Mouse (Mus musculus) effector memory CD4-positive, alpha-beta T cell, adult 7 months (primary cell): ENCODE measurements around the gene Gm26727. TPM values are rescaled to one million over a fixed set of nuclear protein-coding genes. Genes with fewer than 3 reads are reported as not detected.

Experiments
- polyA plus RNA-seq: library from polyadenylated mRNA; unstranded; fragments of 100-300 nt; shearing (Covaris generic); gene quantifications from one replicate; pipeline ENCODE4 v1.2.1, GENCODE M21; 2017

Gene Gm26727
- polyA plus RNA-seq = not detected

DNA sequence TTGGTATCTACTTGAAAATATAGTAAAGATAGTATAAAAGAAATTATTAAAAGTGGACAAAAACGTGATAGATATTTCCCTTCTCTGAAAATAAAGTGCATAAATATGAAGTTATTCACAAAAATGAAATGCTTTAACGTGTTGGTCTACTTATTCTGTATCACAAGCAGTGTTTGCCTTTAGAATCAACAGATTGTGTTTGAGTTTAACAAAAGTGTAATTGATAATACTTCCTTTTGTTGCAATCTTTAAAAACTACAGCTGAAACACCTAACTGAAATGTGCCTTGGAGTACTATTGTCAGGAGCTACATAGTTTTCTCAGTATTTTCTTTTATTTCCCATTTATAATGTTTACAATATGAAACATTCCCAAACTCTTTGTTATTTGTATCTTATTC, at the start of gene Gm26727:
Gene Gm26727, minus strand, starts transcription at position 101 of the 400 bp plus-strand sequence.

DNA sequence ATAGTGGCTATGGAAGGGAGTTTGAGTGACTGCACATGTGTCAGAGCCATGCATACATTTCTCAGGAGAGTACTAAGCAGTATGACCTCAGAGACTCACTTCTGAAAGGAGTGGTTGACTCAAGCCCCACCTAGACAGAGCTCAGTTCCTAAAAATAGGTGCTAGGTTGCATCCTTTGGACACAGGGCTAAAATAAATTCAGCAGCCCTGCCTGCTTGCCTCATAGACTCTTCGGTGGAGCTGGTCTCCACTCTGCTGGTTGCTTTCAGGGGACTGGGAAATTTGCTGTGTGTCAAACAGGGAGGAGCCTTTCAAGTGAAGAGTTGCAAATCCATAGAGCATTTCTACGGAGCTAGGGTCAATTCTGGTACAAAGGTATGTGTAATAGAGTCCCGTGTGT, 12.8 kb upstream of the Gm26727 start, which contains the start of gene Xirp2:
Gene Xirp2, plus strand, starts transcription at position 223 of the 400 bp plus-strand sequence.

DNA sequence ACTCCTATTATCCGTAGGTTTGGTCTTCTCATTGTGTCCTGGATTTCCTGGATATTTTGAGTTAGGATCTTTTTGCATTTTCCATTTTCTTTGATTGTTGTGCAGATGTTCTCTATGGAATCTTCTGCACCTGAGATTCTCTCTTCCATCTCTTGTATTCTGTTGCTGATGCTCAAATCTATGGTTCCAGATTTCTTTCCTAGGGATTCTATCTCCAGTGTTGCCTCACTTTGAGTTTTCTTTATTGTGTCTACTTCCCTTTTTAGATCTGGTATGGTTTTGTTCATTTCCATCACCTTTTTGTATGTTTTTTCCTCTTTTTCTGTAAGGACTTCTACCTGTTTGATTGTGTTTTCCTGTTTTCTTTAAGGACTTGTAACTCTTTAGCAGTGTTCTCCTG, 19.6 kb downstream of the Gm26727 start, which contains the start of gene Gm21830:
Gene Gm21830, plus strand, starts transcription at position 301 of the 400 bp plus-strand sequence.

Other genes starting within 250 kb of the Gm26727 start
- gene Gm21830, start 19.5 kb downstream of the Gm26727 start, polyA plus RNA-seq = not detected
- not detected for gene Xirp2, start 12.8 kb upstream of the Gm26727 start, polyA plus RNA-seq
- not detected for gene B3galt1, start 132.7 kb upstream of the Gm26727 start, polyA plus RNA-seq